Mouse (Mus musculus) midbrain, embryonic 11.5 days (tissue): ENCODE measurements around the gene Gm49369. TPM values are rescaled to one million over a fixed set of nuclear protein-coding genes. Genes with fewer than 3 reads are reported as not detected.
"Not testable (repeated sequence)": the region's sequence is repeated elsewhere in the genome, so short reads cannot be mapped to it uniquely, and the experiment has no call there.

Source experiments
- ATAC-seq: fragments of 200-750 bp; cut with Nextera tagmentation; 2 replicates; pipeline ENCODE4 v1.8.0; 2017; ENCODE audit warnings: moderate TSS enrichment, moderate library complexity; ENCODE audit not compliant: low FRiP score
- DNase-seq: peaks from one replicate; pipeline ENCODE4 v3.0.0; 2015; ENCODE audit warnings: low spot score; ENCODE audit errors: missing footprints
- H3K27ac ChIP-seq: fragments of 300-500 bp; sonication (generic); 2 replicates; pipeline ENCODE4 v1.5.1; 2014; ENCODE audit warnings: low read depth, low read length
- H3K27me3 ChIP-seq: fragments of 300-500 bp; sonication (generic); 2 replicates; pipeline ENCODE4 v1.6.1; 2014; ENCODE audit warnings: mild to moderate bottlenecking, low read length, moderate library complexity, mixed read lengths; ENCODE audit not compliant: control insufficient read depth, insufficient read depth
- H3K36me3 ChIP-seq: fragments of 300-500 bp; sonication (generic); 2 replicates; pipeline ENCODE4 v1.6.1; 2014; ENCODE audit warnings: mild to moderate bottlenecking, low read length, moderate library complexity, mixed read lengths; ENCODE audit not compliant: control insufficient read depth, insufficient read depth
- H3K4me1 ChIP-seq: fragments of 300-500 bp; sonication (generic); 2 replicates; pipeline ENCODE4 v1.6.1; 2014; ENCODE audit warnings: low read length; ENCODE audit not compliant: control insufficient read depth, insufficient read depth
- H3K4me2 ChIP-seq: fragments of 300-500 bp; sonication (generic); 2 replicates; pipeline ENCODE4 v1.6.1; 2014; ENCODE audit warnings: mild to moderate bottlenecking, moderate library complexity
- H3K4me3 ChIP-seq: fragments of 300-500 bp; sonication (generic); 2 replicates; pipeline ENCODE4 v1.5.1; 2014; ENCODE audit warnings: low read depth, low read length
- H3K9ac ChIP-seq: fragments of 300-500 bp; sonication (generic); 2 replicates; pipeline ENCODE4 v1.6.1; 2014; ENCODE audit warnings: low read length
- H3K9me3 ChIP-seq: fragments of 300-500 bp; sonication (generic); 2 replicates; pipeline ENCODE4 v1.6.1; 2016; ENCODE audit warnings: low read length; ENCODE audit not compliant: control insufficient read depth
- WGBS: fragments of 180-500 bp; shearing (Covaris S2); extraction: QIAGEN DNeasy Blood & Tissue Kit; methylation state at CpG from one replicate; pipeline ENCODE4 v1.1.7; 2014; 5-methylcytosine and 5-hydroxymethylcytosine counted together
- polyA plus RNA-seq: library from polyadenylated mRNA; unstranded; fragments of >200 nt; fragmentation: Nextera tagmentation; extraction: Ambion mirVana; gene quantifications from 2 replicates; pipeline ENCODE4 v1.2.1, GENCODE M21; 2014

Gene Gm49369
- polyA plus RNA-seq, 1 experiment from 2014 or later = 0.93 TPM

DNA sequence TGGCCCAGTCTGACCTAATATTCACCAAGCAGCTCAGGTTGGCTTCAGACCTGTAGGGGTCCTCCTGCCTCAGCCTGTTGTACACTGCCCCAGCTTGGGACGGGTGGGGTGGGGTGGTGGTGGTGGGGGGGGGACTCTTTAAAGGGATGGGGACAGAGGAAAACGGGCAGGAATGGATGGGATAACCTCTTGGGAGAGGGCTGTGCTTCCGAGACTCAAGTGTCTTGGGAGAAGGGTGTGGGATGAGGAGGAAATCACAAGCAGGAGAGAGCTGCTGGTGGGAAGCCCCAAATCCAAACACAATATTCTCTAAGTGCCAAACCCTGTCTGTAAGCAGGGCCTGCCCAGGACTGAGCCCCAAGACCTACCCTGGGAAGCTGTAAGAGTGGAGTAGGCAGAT is 33.8 kb upstream of the Gm49369 start:
- H3K4me3 ChIP-seq = no peak overlapping the region
- H3K4me2 ChIP-seq = no peak overlapping the region
- H3K27me3 ChIP-seq = no peaks in the 10 kb centered on the region
- H3K27ac ChIP-seq = no peak overlapping the region
- DNase-seq (no peak), ATAC-seq (no peak)
- no peaks in the 10 kb centered on the region; the same call in 1 of the 2 replicates for H3K9me3 ChIP-seq
- H3K36me3 ChIP-seq = no peaks in the 10 kb centered on the region
- H3K9ac ChIP-seq = no peak overlapping the region
- no peaks in the 10 kb centered on the region for H3K4me1 ChIP-seq
- WGBS = 72% methylated on average over 3 of the region's 3 CpGs

DNA sequence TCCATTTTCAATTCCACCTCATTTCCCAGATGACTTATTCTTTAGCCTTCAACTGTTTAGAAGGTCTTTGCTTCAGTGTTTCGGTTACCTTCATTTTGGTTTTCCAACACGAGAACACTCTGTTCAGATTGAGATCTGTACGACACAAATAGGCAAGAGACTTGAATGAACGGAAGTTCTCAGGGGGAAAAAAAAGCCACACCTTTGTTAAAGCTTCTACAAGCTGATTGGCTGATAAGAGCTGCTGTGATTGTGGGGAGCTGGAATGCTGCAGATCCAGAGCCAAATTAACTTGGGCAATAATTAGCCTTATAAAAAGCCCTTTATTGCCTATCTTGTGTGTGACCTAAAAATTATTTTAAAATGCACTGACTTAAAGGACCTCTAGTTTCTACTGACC is 32.8 kb upstream of the Gm49369 start:
- Histone ChIP-seq H3K27ac (no peak overlapping the region), H3K4me3 (no peak overlapping the region), H3K9me3 (no peaks in the 10 kb centered on the region; the same call in 1 of the 2 replicates), H3K36me3 (no peaks in the 10 kb centered on the region), H3K4me2 (no peak overlapping the region), H3K4me1 (no peaks in the 10 kb centered on the region), H3K27me3 (no peaks in the 10 kb centered on the region), H3K9ac (no peak overlapping the region)
- DNase-seq = no peak
- ATAC-seq = no peak
- 78% methylated on average over 4 of the region's 4 CpGs for WGBS

DNA sequence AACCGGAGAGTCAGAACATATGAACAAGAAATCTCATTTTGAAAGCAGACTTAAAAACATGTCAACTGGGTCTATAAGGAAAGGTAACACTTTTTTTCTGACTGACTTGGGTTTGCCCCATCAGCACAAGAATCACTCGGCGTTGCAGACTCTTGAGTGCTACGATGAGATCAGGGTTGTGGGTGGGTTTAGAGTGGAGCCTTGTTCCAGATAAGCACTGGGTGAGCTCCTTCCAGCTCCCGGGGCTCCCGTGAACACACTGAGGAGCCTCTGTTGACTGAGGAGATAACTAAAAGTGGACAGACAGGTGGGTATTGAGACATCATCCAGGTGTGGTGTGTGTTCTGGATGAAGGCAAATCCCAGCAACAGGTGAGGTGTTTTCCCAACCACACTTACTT is 30.8 kb upstream of the Gm49369 start:
- WGBS = 96% methylated on average over 6 of the region's 6 CpGs
- Histone ChIP-seq H3K27ac (no peak overlapping the region), H3K9ac (no peak overlapping the region), H3K9me3 (no peaks in the 10 kb centered on the region; the same call in 1 of the 2 replicates), H3K36me3 (no peaks in the 10 kb centered on the region), H3K4me2 (no peak overlapping the region), H3K4me3 (no peak overlapping the region), H3K27me3 (no peaks in the 10 kb centered on the region), H3K4me1 (no peaks in the 10 kb centered on the region)
- no peak for ATAC-seq
- no peak for DNase-seq

DNA sequence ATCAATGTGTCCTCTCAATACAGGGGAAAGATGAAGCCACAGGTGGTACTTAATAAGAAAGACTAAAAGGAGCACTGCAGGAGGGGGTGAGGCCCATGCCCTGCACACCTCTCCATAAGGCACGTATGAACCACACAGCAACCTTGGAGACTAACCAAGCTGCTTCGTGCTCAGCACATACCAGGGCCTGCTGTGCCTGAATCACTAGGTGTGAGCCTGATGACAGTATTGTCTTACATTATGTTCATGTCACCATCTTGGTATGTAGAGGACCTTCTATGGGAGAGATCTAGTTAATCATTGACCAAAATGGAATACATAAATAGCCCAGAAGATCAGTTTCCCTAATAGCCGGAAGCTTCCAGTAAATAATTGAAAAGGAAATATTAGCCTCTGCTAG is 27.1 kb upstream of the Gm49369 start:
- no peak for DNase-seq
- no peaks in the 10 kb centered on the region for H3K36me3 ChIP-seq
- H3K9ac ChIP-seq = no peak overlapping the region
- H3K4me3 ChIP-seq = no peak overlapping the region
- no peak overlapping the region for H3K27ac ChIP-seq
- H3K4me2 ChIP-seq = no peak overlapping the region
- WGBS = 88% methylated on average over 3 of the region's 3 CpGs
- H3K27me3 ChIP-seq = no peaks in the 10 kb centered on the region
- no peaks in the 10 kb centered on the region; the same call in 1 of the 2 replicates for H3K9me3 ChIP-seq
- no peaks in the 10 kb centered on the region for H3K4me1 ChIP-seq
- ATAC-seq = no peak

DNA sequence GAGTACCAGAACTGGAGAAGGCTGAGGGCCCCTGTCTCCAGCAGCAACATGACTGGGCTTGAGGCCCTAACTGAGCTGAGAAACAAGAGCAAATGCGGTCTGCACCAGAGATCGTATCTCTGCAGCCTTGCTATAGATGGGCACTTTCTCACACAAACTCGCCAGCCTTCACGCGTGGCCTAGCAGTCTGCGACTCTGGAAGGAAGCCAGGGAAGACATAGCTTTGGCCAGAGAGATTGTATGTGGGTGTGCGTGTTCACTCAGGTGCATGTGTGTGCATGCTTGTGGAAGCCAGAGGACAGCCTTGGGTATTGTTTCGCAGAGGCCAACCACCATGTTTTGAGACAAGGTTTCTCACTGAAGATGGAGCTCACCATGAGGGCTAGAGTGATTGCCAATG is 26.2 kb upstream of the Gm49369 start:
- Histone ChIP-seq H3K4me3 (no peak overlapping the region), H3K4me2 (no peak overlapping the region), H3K9ac (no peak overlapping the region), H3K4me1 (no peaks in the 10 kb centered on the region), H3K27ac (no peak overlapping the region), H3K9me3 (no peaks in the 10 kb centered on the region; the same call in 1 of the 2 replicates), H3K27me3 (no peaks in the 10 kb centered on the region), H3K36me3 (no peaks in the 10 kb centered on the region)
- ATAC-seq (no peak), DNase-seq (no peak)
- WGBS = 97% methylated on average over 8 of the region's 8 CpGs

DNA sequence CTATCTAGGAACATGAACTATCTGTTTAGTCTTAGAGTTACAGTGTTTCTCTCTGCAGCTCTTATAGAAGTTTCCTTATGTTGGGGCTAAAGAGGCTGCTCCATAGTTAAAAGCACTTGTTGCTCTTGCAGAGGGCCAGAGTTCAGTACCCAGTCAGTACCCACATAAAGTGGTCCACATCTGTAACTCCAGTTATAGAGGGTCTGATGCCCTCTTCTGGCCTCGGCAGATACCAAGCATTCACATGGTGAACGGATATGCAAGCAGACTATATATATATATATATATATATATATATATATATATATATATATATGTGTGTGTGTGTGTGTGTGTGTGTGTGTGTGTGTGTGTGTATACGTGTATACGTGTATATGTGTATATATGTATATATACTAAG is 25.5 kb upstream of the Gm49369 start:
- Histone ChIP-seq H3K4me2 (no peak overlapping the region), H3K9ac (no peak overlapping the region), H3K9me3 (no peaks in the 10 kb centered on the region; the same call in 1 of the 2 replicates), H3K27me3 (no peaks in the 10 kb centered on the region), H3K27ac (no peak overlapping the region), H3K36me3 (no peaks in the 10 kb centered on the region), H3K4me1 (no peaks in the 10 kb centered on the region), H3K4me3 (no peak overlapping the region)
- WGBS = 70% methylated on average over 4 of the region's 4 CpGs
- no peak for ATAC-seq
- DNase-seq = no peak

DNA sequence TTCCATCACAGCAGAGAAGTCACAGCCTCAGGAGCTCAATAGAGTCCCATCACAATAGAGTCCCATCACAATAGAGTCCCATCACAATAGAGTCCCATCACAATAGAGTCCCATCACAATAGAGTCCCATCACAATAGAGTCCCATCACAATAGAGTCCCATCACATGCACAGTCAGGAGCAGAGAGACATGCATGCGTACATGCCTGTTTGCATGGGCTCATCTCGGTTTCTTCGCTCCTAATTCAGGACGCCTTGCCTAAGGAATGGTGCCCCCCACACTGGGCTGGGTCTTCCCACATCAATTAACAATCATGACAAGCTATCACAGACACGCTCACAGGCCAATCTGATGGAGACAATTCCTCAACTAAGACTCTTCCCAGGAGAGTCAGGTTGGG is 22.7 kb upstream of the Gm49369 start:
- ATAC-seq, H3K27me3 ChIP-seq, H3K4me3 ChIP-seq, H3K4me2 ChIP-seq, DNase-seq, H3K27ac ChIP-seq, H3K36me3 ChIP-seq, H3K4me1 ChIP-seq, H3K9me3 ChIP-seq, H3K9ac ChIP-seq: not testable (repeated sequence)
- 91% methylated on average over 5 of the region's 5 CpGs for WGBS

DNA sequence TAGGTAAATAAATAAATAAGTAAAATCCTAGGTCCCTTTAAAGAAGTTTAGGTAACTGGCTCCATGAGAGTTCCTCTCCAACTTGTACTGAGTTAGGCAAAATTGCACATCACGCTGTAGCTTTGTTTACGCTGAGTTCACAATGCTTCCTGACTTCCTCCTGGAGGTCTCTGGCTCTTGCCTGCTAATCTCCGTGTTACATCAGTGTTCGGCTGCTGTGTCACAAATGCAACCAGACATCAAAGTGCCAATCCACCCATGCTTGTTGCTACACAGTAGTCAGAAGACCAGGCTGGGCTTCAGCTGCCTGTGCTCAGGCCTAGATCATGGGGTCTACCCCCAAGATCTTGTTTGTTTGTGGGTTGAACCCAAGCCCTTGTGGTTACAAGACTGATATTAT is 21.1 kb upstream of the Gm49369 start:
- Histone ChIP-seq H3K4me3 (no peak overlapping the region), H3K4me2 (no peak overlapping the region), H3K27ac (no peak overlapping the region), H3K9me3 (no peaks in the 10 kb centered on the region; the same call in 1 of the 2 replicates), H3K9ac (no peak overlapping the region), H3K4me1 (no peaks in the 10 kb centered on the region), H3K36me3 (no peaks in the 10 kb centered on the region), H3K27me3 (no peaks in the 10 kb centered on the region)
- WGBS = 72% methylated on average over 4 of the region's 4 CpGs
- DNase-seq (no peak), ATAC-seq (no peak)

DNA sequence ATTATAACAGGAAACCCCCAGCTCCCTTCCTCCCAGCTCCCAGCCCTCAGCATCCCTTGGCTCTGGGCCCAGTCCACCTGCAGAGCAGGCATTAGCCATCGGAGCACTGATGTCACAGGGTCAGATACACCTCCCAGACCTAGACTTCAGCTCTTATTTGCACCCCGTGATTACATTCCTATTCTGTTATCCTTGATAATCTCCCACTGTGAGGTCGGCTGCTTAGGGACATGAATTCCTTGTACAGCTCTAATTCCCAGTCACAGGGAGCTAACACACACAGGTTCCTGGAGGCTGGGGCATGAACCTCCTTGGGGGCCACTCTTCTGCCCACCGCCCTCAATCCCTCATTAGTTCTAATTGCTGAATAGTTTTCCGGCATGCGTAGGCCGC is 18.3 kb upstream of the Gm49369 start:
- DNase-seq (peak; percentile 88), ATAC-seq (no peak)
- WGBS = 22% methylated on average over 7 of the region's 7 CpGs

More for the DNA sequence above, 18.3 kb upstream of the Gm49369 start:
- Histone ChIP-seq H3K9me3 (no peaks in the 10 kb centered on the region; the same call in 1 of the 2 replicates), H3K4me3 (no peak overlapping the region), H3K27me3 (no peaks in the 10 kb centered on the region), H3K4me2 (no peak overlapping the region), H3K9ac (no peak overlapping the region), H3K27ac (no peak overlapping the region), H3K4me1 (no peaks in the 10 kb centered on the region), H3K36me3 (no peaks in the 10 kb centered on the region)
